Mouse (Mus musculus): ENCODE measurements around the gene Tns1.

Gene Tns1

DNA sequence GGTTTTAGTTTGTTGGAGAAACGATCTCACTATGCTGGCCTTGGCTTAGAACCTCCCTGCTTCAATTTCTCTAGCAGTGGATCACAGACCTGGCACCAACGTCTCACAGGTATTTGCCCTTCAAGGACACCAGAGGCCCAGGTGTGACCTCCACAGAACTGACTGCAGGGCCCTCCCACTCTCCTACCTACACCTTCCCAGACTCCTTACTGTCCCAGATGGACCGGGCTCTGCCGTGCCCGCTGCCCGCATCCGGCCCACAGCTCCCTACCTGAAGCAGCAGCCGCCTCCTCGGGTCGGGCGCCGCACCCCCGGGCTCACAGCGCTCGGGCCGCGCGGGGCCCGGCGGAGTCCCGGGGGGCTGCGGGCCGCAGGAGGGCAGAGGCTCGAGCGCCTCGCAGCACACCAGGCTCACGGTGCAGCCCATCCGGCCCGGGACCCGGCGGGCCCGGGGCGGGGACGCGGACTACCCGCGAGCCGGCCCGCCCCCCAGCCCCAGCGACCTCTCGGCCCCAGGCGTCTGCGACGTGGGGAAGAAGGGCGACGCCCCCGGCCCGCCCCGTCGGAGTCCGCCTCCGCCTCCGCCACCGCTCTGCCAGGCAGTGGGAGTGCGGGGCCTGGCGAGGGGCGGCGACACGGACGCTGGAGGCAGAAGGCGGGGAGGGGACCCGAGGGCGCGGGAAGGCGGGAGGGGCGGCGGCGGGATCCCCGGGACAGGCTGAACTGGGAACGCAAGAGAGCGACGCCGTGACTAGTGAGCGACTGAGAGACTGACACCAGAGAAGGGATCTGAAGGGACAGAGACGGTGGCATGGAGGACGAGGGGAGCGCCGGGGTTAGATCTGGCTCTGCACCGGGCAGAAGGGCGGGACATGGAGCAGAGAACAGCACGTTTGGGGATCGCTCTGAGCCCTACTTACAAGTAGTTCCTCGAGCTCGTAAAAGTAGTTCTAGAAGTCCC is at the start of gene Tns1:
Gene Tns1, minus strand, starts transcription at position 429 of the 961 bp plus-strand sequence.
- DNase-seq (ENCODE audit: low read depth, low spot score), result no peak

DNA sequence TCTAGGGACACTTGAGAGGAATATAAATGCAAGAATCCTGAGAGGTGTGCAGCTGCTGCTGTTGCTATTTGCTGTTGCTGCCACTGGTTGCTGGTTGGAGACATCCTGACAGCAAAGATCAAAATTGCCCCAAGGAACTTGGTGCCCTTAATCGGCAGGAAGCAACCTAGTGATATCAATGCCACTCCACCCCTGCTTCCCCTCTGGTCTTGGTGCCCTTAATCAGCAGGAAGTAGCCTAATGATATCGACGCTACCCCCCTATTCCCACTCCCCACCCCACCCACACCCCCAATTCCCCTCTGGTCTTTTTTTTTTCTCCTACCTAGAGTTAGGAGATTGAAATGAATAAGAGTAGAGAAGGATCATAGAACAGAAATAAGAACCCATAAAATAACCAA is 48.5 kb upstream of the Tns1 start:
- no peak for DNase-seq (ENCODE audit: low read depth, low spot score)

DNA sequence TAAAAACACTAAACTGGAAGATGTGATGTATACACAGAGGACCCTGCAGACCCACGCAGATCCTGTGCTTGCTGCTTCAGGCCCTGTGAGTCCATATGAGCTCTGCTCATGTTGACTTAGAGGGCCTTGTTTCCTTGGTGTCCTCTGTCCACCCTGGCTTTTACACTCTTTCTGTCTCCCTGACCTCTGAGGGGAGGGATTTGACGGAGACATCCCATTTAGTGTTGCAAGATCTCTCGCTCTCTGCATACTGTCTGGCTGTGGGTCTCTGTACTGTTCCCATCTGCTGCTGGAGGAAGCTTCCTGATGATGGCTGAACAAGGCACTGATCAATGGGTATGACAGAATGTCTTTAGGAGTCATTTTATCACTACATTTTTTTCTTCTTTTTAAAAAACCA is 45.5 kb upstream of the Tns1 start:
- DNase-seq (ENCODE audit: low read depth, low spot score), result no peak

DNA sequence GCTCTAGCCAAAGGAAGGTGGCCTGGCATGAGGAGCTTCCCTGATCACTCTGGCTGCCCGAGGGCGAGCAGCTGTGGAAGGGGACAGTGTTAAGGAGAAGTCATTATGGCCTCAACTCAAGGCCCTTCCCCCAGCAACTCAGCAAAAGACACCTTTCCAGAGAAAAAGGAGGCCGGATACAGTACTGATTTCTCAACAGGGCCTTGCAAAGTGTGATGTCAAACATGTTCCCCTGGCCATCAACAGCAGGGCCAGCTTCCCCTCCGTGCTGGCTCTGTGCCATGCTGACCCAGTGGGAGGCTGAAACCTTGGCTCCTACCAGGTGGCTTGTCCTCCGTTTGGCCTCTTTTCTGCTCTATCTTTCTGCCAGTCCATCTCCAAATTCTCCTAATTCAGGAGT is 42.9 kb upstream of the Tns1 start:
- DNase-seq (ENCODE audit: low read depth, low spot score), result no peak

DNA sequence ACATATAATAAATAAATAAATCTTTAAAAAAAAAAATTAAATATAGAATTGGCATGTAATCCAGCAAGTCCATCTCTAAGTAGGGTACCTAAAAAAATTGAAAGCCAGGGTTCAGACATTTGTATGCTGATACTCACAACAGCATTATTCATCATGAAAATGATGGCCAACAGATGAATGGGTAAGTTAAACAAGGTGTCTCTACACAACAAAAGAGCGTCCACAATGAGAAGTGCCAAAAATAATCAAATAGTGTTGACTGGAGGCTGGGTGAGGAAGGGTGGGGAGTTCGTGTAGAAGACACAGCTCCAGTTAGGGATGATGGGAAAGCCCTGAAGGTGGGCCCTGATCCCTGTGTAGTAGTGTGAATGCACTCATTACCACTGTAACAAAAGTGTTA is 35.8 kb upstream of the Tns1 start:
- no peak for DNase-seq (ENCODE audit: low read depth, low spot score)

DNA sequence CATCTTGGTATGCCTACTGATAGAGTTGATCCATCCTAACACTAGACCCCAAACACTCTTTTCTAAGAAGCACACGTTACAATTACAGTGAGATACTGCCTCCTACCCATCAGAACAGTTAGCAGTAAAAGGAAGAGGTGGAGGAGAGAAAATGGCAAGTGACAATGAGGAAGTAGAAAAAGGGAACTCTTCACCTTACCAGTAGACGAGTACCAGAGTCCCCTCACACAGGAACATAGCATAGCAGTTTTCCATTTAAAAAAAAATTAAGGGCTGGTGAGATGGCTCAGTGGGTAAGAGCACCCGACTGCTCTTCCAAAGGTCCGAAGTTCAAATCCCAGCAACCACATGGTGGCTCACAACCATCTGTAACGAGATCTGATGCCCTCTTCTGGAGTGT is 35.4 kb upstream of the Tns1 start:
- DNase-seq (ENCODE audit: low read depth, low spot score), result peak; percentile 30

DNA sequence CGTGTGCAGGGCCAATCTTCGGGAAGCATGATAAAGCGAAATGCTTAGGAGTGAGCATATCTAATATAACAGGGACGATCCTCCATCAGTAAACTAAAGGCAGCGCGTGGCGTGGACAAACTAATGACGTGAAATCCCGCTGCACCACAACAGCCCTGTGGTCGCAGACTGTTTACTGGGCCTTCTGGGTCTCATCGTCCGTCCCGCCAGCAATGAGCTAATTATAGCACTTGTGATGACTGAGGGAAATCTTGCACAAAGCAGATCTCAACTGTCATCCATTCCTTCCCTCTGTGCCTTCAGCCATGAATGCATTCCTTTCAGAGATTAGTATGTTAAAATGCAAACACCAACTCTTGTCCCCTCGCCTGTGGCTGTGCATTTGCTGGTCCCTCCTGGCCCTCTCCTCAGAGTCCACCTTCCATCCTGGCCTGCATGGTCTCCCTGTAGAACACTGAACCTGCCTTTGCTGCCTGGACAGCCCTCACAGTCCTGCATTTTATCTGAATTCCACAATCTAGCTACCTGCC is 32.2 kb upstream of the Tns1 start:
- no peak for DNase-seq (ENCODE audit: low read depth, low spot score)

DNA sequence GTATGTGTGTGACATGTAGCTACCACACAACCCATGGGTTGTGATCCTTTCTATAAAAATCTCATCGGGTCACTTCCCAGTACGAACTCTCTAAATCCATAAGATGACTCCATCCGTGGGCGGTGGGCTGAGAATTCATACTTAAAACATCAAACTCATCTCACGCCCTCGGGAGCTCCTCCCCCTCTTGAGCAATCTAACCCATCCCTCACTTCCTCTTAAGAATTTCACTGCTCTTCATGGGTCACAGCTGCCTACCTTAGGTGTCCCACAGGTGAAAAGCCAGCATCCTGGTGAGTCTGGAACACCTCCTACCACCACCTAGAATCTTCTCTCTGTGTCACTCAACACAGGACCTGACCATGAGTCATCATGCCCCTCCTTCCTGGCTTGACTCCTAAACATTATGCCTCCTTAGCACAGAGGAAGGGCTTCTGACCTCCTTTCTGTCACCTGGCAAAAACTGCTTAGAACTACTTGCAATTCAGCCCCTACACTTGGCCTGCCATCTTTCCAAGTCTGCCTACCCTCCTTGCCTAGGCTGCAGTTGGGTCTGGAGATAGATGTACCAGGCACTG is 31.3 kb upstream of the Tns1 start:
- DNase-seq (ENCODE audit: low read depth, low spot score), result peak; percentile 33

DNA sequence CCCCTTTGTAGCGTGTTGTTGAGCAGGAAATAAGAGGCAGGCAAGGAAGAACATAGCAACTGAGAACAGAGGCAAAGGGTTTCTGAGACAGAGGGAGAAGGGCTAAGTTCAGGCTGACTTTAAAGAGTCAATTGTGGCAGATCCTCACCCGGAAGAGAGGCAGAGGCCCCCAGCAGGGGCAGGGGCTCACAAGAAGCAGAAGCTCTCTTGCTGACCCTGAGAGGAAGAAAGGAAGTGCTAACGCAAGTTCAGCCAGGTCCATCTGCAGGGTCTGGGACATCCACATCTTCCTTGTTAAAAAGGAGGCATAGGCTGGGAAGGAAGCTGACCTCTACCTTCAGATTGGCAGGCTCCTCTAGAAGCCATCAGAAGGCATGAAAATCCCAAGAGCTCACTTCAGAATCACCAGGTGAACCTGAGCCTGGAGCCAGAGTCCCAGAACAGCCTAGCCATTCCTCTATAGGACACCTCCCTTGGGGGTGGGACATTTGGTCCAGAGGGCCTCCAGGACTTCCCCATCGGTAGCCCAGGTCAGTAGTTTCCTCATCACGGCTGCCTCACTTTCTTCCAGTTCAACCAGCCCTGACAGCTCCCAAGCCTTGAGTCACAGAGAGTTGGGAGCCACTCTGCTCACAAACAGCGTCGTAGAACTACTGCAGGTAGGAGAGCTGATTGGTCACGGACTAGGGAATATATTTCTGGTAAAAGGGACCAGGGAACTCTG is 29.4 kb upstream of the Tns1 start, which contains the start of gene Cxcr2:
Gene Cxcr2, plus strand, starts transcription at position 529 of the 724 bp plus-strand sequence.
- no peak for DNase-seq (ENCODE audit: low read depth, low spot score)

DNA sequence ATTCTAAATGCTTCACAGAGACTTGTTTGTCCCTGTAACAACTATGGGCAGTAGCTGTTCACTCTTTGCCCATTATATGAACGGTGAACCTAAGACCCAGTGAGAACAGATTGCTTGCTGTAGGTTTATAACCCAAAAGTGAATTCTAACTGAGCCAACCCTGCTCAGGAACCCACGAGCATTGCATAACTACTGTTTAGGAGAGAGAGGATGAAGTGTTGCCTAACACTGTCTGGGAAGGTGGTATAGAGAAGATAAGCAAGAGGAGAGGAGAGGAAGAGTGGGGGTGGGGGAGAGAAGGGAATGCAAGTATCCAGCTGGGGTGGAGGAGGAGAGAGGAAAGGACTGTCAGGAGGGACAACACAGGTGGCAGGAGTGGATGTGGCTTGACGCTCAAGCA is 26.8 kb upstream of the Tns1 start:
- DNase-seq (ENCODE audit: low read depth, low spot score), result no peak

DNA sequence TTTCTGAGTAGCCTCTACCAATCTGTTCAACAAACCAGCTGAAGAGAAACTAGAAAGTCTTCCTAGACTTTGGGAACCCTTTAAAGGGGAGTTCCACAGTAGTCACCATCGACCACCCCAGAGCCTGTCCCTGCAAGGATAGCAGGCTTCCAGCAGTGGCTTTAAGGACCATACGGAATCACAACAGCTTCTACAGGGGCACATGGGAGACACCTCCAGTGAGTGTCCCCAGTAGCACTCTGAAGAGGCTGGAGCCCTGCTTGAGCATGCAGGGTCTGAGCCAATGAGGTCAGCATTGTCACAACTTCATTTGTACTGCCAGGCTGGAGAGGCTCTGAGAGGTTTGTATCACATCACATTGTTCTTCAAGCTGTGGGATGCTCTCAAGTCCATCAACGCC is 25.9 kb upstream of the Tns1 start:
- DNase-seq (ENCODE audit: low read depth, low spot score), result no peak

DNA sequence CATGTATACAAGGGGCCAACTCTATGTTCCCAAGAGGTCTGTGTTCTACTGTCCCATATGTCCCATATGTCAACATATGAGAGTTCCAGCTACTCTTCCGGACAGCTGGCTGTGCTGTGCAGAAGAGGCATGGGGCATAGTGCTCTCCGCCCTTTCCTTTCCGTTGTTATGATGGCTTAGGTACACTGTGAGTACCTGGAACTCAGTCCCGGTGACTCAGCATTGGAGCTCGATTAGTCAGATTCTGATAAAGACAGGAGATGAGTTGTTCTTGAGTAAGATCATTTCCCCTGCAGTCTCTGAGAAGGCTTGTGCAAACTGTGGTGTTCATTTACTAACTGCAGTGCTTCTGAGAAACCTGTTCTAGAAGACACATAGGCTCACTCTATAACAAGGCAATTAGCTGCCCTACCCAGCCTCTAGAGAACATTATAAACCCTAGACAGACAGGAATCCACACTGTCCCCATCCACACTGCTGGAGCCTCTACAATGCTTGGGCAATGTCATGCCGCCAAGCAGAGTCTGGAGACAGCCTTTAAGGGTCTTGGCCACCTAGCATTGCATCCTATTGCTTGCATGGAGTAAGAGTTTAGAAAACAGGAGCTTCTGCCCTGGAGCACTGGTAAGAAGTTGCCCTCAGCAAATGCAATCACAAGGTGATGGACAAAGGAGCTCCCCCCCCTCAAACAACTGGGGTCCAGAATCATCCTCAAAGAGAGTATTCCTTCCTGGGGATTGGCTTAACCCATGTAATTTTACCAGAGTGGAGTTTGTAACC is 25.0 kb upstream of the Tns1 start:
- DNase-seq (ENCODE audit: low read depth, low spot score), result no peak

DNA sequence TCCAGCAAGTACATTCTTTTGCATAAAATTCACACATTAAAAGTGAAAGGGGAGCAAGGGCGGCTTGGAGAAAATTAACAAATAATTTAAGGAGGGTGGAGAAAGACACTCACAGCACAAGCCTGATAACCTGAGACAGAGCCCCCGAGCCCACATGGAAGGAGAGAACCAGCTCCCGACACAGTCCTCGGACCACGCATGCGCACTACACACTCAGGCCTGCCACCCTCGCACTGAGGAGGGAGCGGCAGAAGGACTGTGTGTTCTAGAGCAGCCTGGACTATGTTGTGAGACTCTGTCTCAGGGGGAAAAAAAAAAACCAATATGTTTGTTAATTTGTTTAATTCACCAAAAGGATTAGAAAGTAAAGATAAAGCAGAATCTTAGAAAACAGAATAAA is 17.5 kb upstream of the Tns1 start:
- DNase-seq (ENCODE audit: low read depth, low spot score), result peak; percentile 76

DNA sequence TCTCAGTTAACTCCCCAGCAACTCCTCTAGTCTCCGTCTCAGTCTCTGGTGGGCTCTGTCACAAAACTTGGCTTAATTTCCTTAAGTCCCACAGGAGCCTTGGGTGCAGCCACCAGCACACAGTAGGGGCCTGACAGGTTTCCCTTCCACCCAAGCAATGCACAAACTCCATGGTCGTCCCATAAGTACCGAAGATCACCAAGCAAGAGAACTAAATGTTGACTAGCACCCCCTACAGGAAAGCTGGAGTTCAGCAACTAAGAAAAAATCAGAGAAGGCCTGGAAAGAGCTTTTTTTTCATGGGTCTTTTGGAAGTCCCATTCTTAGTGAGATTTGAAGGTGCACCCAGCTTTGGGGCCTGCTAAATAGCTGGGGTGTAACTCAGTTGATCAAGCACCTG is 15.2 kb upstream of the Tns1 start:
- peak; percentile 31 for DNase-seq (ENCODE audit: low read depth, low spot score)

DNA sequence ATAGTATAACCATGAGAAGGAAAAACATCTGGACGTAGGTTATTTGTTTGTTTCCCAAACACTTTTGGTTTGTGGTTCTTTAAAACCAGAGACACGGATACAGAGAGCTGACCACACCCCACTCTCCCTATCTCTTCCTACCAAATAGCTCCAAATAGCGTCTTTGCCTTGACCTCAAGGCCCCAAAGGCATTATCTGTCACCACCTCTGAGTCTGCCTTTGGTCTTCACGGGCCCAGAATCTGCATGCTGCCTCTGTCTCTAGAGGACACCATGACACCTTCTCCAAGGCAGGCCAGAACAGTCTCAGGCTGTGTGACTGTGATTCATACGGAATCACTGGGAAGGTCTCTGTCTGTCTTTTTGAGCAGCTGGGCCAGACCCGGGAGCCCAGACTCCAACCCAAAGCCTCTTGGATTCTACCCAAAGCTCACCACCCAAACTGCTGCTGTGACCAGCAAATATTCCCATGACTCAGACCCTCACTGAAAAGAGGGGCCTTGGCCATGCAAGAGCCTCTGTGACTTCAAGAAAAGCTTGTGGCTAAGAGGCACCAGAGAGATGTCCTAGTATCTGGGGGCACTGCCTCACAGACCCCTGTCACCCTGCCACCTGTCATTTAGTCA is 11.2 kb upstream of the Tns1 start:
- no peak for DNase-seq (ENCODE audit: low read depth, low spot score)

DNA sequence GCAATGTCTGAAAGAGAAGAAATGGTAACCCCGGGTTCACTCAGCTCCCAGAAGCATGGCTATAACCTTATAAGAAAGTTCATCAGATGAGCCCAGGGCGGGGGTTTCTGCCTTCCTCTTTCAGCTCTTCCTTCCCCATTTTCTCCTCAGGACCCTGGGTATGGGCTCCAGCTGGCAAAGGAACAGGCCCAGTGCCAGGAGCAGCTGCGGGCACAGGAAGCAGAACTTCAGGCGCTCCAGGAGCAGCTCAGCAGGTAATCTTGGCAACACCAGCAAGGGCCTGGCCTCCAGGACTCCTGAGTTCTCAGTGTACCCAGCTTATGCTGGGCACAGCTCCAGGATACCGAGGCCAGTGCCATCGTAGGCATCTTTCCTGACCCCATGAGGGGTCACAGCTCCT is 9.7 kb upstream of the Tns1 start:
- no peak for DNase-seq (ENCODE audit: low read depth, low spot score)

DNA sequence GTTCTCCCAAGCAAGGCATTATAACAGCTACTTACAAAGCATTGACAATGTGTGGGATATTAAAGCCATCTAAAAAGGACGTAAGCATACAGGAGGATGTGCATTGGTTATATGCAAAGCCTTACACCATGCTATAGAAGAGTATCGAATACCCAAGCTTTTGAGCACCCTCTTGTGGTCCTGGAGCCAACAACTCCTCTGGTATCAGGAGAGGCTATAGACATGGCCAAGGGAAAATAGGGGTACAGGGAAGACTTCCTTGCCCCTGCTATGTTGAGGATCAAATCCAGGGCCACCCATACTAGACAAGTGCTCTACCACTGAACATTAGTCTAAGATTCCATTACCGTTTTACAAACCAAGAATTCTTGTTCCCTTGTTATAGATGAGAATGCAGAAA is 7.8 kb upstream of the Tns1 start:
- DNase-seq (ENCODE audit: low read depth, low spot score), result no peak

DNA sequence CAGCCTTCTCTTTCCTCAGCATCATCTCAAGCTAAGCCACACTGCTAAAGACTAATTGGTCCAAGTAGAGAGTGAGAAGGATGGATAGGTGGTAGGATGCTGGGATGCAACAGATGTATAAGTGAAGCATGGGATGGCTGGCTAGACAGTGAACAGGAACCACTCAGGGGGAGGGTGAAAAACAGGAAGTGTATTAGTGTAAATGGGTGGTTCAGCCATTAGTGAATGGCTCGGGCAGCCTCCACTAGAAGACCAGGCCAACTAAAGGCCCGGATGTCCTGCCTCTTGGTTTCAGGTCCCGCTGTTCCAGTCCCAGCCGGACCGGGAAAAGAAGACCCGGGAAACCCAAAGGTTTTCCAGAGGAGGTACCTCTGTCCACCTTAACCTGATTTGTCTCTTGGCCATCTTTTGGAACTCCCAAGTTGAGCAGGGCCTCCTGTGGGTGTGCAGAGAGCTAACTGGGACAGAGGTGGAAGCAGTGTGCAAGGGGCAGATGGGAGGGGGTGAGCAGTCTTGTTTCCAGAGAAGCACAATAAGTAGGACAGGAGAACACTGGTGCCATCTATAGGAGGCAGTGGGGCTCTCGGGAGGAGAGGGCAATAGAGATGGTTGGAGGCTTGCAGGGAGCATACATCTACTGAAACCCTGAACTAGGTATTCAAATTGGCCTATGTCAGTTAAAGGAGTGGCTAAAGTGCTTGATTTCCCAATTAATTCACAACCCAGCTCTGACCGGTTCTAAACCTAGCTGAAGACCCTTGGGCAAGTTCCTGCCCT is 6.8 kb upstream of the Tns1 start:
- DNase-seq (ENCODE audit: low read depth, low spot score), result no peak

DNA sequence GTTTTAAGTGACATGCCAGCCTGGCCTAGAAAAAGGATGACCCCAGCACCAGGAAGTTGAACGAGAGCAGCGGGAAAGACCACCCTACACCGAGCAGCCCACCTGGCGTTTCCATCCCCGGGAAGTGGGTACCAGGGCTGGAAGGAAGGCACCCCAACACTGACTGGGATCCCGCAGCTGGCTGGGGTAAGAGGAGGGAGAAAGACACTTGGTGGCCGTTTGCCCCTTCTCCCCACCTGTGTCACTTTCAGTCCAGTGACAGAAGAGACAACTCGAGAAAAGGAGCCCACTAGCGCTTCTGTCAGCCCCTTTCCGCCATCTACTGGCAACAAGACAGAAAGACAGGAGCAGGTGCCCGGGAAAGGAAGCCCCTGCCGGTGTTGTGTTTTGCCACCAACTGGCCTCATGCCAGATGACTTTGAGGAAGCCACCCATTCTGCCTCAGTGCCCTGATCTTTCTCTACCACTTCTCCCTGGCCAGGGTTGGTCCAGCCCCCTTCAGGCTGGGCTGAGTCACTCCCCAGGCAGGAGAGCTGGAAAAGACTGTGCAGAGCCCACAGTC is 823 bp upstream of the Tns1 start, which contains the start of gene Rufy4:
Gene Rufy4, plus strand, starts transcription at position 551 of the 562 bp plus-strand sequence.
- DNase-seq (ENCODE audit: low read depth, low spot score), result peak; percentile 86

DNA sequence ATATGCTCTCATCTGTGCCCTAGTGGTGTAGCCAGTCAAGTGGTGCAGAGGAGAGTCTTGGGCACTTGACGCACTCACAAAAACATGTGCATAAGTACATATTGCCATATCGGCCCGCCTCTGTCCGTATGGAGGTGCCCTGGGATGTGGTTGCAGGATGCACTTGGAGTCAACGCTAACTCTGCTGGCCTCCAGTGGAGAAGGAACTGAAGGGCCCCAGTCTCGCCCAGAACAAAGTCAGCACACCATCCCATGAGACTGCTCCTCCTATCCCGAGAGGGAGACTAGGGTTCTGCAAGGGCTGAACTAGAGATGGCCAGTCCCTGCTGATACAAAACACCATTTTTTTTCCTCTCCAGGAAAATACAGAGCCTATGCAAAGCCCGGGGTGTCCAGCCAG is 1.0 kb downstream of the Tns1 start:
- no peak for DNase-seq (ENCODE audit: low read depth, low spot score)

Measured in A20 (cell line).